11 mouse cellular contexts compared by ENCODE assay signal in genomic region chr15:78354958-78355357, GRCm38 (mm10). TPM values are rescaled to one million over a fixed set of nuclear protein-coding genes. Genes with fewer than 3 reads are reported as not detected.
DNase-seq lines count a peak whose midpoint lies in the region; ATAC-seq and TF ChIP-seq lines count a peak whose summit lies in the region.
"Had no signal": no experiment of that assay in that cellular context is flagged by ENCODE, and none has a peak within 500 bp of the region (broad histone marks: within the 10 kb centered on the region; RNA-seq: fewer than 3 reads in every experiment).

No protein-coding gene starts in this region.

- H3K27me3 ChIP-seq in forebrain, embryonic 14.5 days (replicated peaks; ENCODE audit: control insufficient read depth, insufficient read depth, low read length), result no peaks in the 10 kb centered on the region
- no peaks in the 10 kb centered on the region for H3K27me3 ChIP-seq in forebrain, embryonic 16.5 days (replicated peaks; ENCODE audit: control insufficient read depth, insufficient read depth, low read length)
- H3K27me3 ChIP-seq in midbrain, embryonic 11.5 days (ENCODE audit: control insufficient read depth, insufficient read depth, low read length), result no peaks in the 10 kb centered on the region
- H3K27me3 ChIP-seq in midbrain, embryonic 15.5 days (replicated peaks), result no peaks in the 10 kb centered on the region
- H3K27me3 ChIP-seq in lung, postnatal 0 days (replicated peaks; ENCODE audit: insufficient read depth, low read length), result no peaks in the 10 kb centered on the region

- H3K4me3 ChIP-seq in forebrain, embryonic 14.5 days (ENCODE audit: low read depth, low read length), result no peak overlapping the region
- no peak overlapping the region for H3K4me3 ChIP-seq in forebrain, embryonic 16.5 days (replicated peaks; ENCODE audit: low read length)
- no peak overlapping the region for H3K4me3 ChIP-seq in midbrain, embryonic 11.5 days (ENCODE audit: low read depth, low read length)
- no peak overlapping the region for H3K4me3 ChIP-seq in midbrain, embryonic 15.5 days
- H3K4me3 ChIP-seq in lung, postnatal 0 days (ENCODE audit: low read depth, low read length), result no peak overlapping the region

- H3K27ac ChIP-seq in forebrain, embryonic 14.5 days (ENCODE audit: low read depth, low read length), result no peak overlapping the region
- no peak overlapping the region for H3K27ac ChIP-seq in forebrain, embryonic 16.5 days (ENCODE audit: low read length)
- H3K27ac ChIP-seq in midbrain, embryonic 11.5 days (ENCODE audit: low read depth, low read length), result no peak overlapping the region
- H3K27ac ChIP-seq in midbrain, embryonic 15.5 days, result no peak overlapping the region
- no peak overlapping the region for H3K27ac ChIP-seq in lung, postnatal 0 days (ENCODE audit: low read length)
- H3K27ac ChIP-seq: macrophage had no signal

- peak; percentile 49 for DNase-seq in forebrain, embryonic 14.5 days (ENCODE audit: low spot score)
- peak; percentile 14 for DNase-seq in midbrain, embryonic 11.5 days (ENCODE audit: low spot score, missing footprints)
- peak; percentile 51 for DNase-seq in adrenal gland, postnatal 25 days
- DNase-seq in gastrocnemius, postnatal 14 days, result peak; percentile 37
- peak; percentile 55 for DNase-seq in lung, postnatal 0 days (ENCODE audit: low spot score)
- DNase-seq in thymus, postnatal 14 days, result peak; percentile 61

- no peak for ATAC-seq in forebrain, embryonic 14.5 days
- no peak for ATAC-seq in forebrain, embryonic 16.5 days
- no peak for ATAC-seq in midbrain, embryonic 11.5 days (ENCODE audit: low FRiP score)
- no peak for ATAC-seq in midbrain, embryonic 15.5 days (replicated peaks)
- ATAC-seq in lung, postnatal 0 days, result no peak

- intact Hi-C loops in gastrocnemius, postnatal 14 days (cut with DNase I; ENCODE audit: low total_unique reads), result no loop called here

- no peaks in the 10 kb centered on the region for H3K36me3 ChIP-seq in forebrain, embryonic 14.5 days (ENCODE audit: control insufficient read depth, insufficient read depth, low read length)
- H3K36me3 ChIP-seq in forebrain, embryonic 16.5 days (ENCODE audit: control insufficient read depth, insufficient read depth), result no peaks in the 10 kb centered on the region
- no peaks in the 10 kb centered on the region for H3K36me3 ChIP-seq in midbrain, embryonic 11.5 days (ENCODE audit: control insufficient read depth, insufficient read depth, low read length)
- H3K36me3 ChIP-seq in midbrain, embryonic 15.5 days (replicated peaks), result no peaks in the 10 kb centered on the region
- H3K36me3 ChIP-seq in lung, postnatal 0 days (ENCODE audit: insufficient read depth, low read length), result no peaks in the 10 kb centered on the region

- no peak for TF ChIP-seq EP300 in lung, postnatal 0 days (IDR thresholded peaks at IDR 0.05)

- WGBS in forebrain, embryonic 14.5 days, result 0% methylated on average over 1 of the region's 1 CpGs
- WGBS in forebrain, embryonic 16.5 days, result 0% methylated on average over 1 of the region's 1 CpGs
- WGBS in midbrain, embryonic 11.5 days, result 8% methylated on average over 1 of the region's 1 CpGs
- 3% methylated on average over 1 of the region's 1 CpGs for WGBS in midbrain, embryonic 15.5 days
- WGBS in lung, postnatal 0 days, result 0% methylated on average over 1 of the region's 1 CpGs

- H3K4me2 ChIP-seq in forebrain, embryonic 14.5 days (ENCODE audit: low read length), result no peak overlapping the region
- H3K4me2 ChIP-seq in forebrain, embryonic 16.5 days (ENCODE audit: low read length), result no peak overlapping the region
- no peak overlapping the region for H3K4me2 ChIP-seq in midbrain, embryonic 11.5 days
- no peak overlapping the region for H3K4me2 ChIP-seq in midbrain, embryonic 15.5 days
- no peak overlapping the region for H3K4me2 ChIP-seq in lung, postnatal 0 days (replicated peaks; ENCODE audit: low read depth, low read length)

- peak; percentile 82 for TF ChIP-seq CTCF in lung, postnatal 0 days (IDR thresholded peaks at IDR 0.05)

- H3K9ac ChIP-seq in forebrain, embryonic 14.5 days (ENCODE audit: low read length), result no peak overlapping the region
- H3K9ac ChIP-seq in forebrain, embryonic 16.5 days (replicated peaks; ENCODE audit: low read depth, low read length), result no peak overlapping the region
- H3K9ac ChIP-seq in midbrain, embryonic 11.5 days (ENCODE audit: low read length), result no peak overlapping the region
- no peak overlapping the region for H3K9ac ChIP-seq in midbrain, embryonic 15.5 days
- H3K9ac ChIP-seq in lung, postnatal 0 days (replicated peaks; ENCODE audit: low read depth), result no peak overlapping the region

- H3K9me3 ChIP-seq in forebrain, embryonic 14.5 days (replicated peaks; ENCODE audit: control insufficient read depth, low read length), result no peaks in the 10 kb centered on the region
- no peaks in the 10 kb centered on the region for H3K9me3 ChIP-seq in forebrain, embryonic 16.5 days (ENCODE audit: control insufficient read depth, low read length)
- no peaks in the 10 kb centered on the region for H3K9me3 ChIP-seq in midbrain, embryonic 11.5 days (ENCODE audit: control insufficient read depth, low read length)
- H3K9me3 ChIP-seq in midbrain, embryonic 15.5 days, result no peaks in the 10 kb centered on the region
- no peaks in the 10 kb centered on the region for H3K9me3 ChIP-seq in lung, postnatal 0 days (ENCODE audit: low read length)

- no peaks in the 10 kb centered on the region for H3K4me1 ChIP-seq in forebrain, embryonic 14.5 days (ENCODE audit: control insufficient read depth, insufficient read depth, low read length)
- H3K4me1 ChIP-seq in forebrain, embryonic 16.5 days (replicated peaks; ENCODE audit: control insufficient read depth, insufficient read depth, low read length), result no peaks in the 10 kb centered on the region
- H3K4me1 ChIP-seq in midbrain, embryonic 11.5 days (ENCODE audit: control insufficient read depth, insufficient read depth, low read length), result no peaks in the 10 kb centered on the region
- H3K4me1 ChIP-seq in midbrain, embryonic 15.5 days, result no peaks in the 10 kb centered on the region
- no peaks in the 10 kb centered on the region for H3K4me1 ChIP-seq in lung, postnatal 0 days (ENCODE audit: insufficient read depth, low read depth, low read length)

RNA-seq across cellular contexts. Expression of gene Csf2rb, which starts 29.4 kb away (rescaled TPM):
- 0.44 and 0.74 TPM in 2 replicates for polyA plus RNA-seq in forebrain, embryonic 14.5 days (2014; fragmentation: Nextera tagmentation; extraction: Ambion mirVana)
- polyA plus RNA-seq in forebrain, embryonic 16.5 days (2015; fragmentation: Nextera tagmentation; extraction: Ambion mirVana), result 0.27 and 0.65 TPM in 2 replicates
- polyA plus RNA-seq in midbrain, embryonic 11.5 days (2014; fragmentation: Nextera tagmentation; extraction: Ambion mirVana), result 1.5 and 1.8 TPM in 2 replicates
- 0.50 and 0.74 TPM in 2 replicates for polyA plus RNA-seq in midbrain, embryonic 15.5 days (2015; fragmentation: Nextera tagmentation; extraction: Ambion mirVana)
- 6.9 and 9.2 TPM in 2 replicates for total RNA-seq in adrenal gland, postnatal 25 days (2021)
- total RNA-seq in gastrocnemius, postnatal 14 days (2021), result 1 to 10 TPM; 1.1 to 2.1 TPM
- 7.8 and 8.7 TPM in 2 replicates for polyA plus RNA-seq in lung, postnatal 0 days (2015; fragmentation: Nextera tagmentation; extraction: Ambion mirVana)

RNA-seq across cellular contexts. Expression of gene Tex33, which starts 40.8 kb away (rescaled TPM):
- not detected in 2 replicates for polyA plus RNA-seq in forebrain, embryonic 14.5 days (2014; fragmentation: Nextera tagmentation; extraction: Ambion mirVana)
- polyA plus RNA-seq in forebrain, embryonic 16.5 days (2015; fragmentation: Nextera tagmentation; extraction: Ambion mirVana), result not detected in 2 replicates
- not detected in 2 replicates for polyA plus RNA-seq in midbrain, embryonic 11.5 days (2014; fragmentation: Nextera tagmentation; extraction: Ambion mirVana)
- polyA plus RNA-seq in midbrain, embryonic 15.5 days (2015; fragmentation: Nextera tagmentation; extraction: Ambion mirVana), result not detected in 2 replicates
- total RNA-seq in adrenal gland, postnatal 25 days (2021), result not detected in 2 replicates
- total RNA-seq in gastrocnemius, postnatal 14 days (2021), result not detected
- polyA plus RNA-seq in lung, postnatal 0 days (2015; fragmentation: Nextera tagmentation; extraction: Ambion mirVana), result not detected in 2 replicates
- polyA plus RNA-seq: heart, embryonic 16.5 days; macrophage; stomach, embryonic 16.5 days had no signal

RNA-seq across cellular contexts. Expression of gene Csf2rb2, which starts 49.4 kb away (rescaled TPM):
- not detected in 2 replicates for polyA plus RNA-seq in forebrain, embryonic 14.5 days (2014; fragmentation: Nextera tagmentation; extraction: Ambion mirVana)
- polyA plus RNA-seq in forebrain, embryonic 16.5 days (2015; fragmentation: Nextera tagmentation; extraction: Ambion mirVana), result 0.06 and 0.15 TPM in 2 replicates
- polyA plus RNA-seq in midbrain, embryonic 11.5 days (2014; fragmentation: Nextera tagmentation; extraction: Ambion mirVana), result 0.23 and 0.32 TPM in 2 replicates
- polyA plus RNA-seq in midbrain, embryonic 15.5 days (2015; fragmentation: Nextera tagmentation; extraction: Ambion mirVana), result 0.12 and 0.29 TPM in 2 replicates
- total RNA-seq in adrenal gland, postnatal 25 days (2021), result 0.43 and 1.0 TPM in 2 replicates
- 1 to 10 TPM in 1 of 2 experiments, under 1 TPM in 1; 0.93 to 1.9 TPM for total RNA-seq in gastrocnemius, postnatal 14 days (2021)
- polyA plus RNA-seq in lung, postnatal 0 days (2015; fragmentation: Nextera tagmentation; extraction: Ambion mirVana), result 0.84 and 0.95 TPM in 2 replicates

RNA-seq across cellular contexts. Expression of gene Tst, which starts 50.7 kb away (rescaled TPM):
- 27.0 and 27.4 TPM in 2 replicates for polyA plus RNA-seq in forebrain, embryonic 14.5 days (2014; fragmentation: Nextera tagmentation; extraction: Ambion mirVana)
- 25.1 and 28.4 TPM in 2 replicates for polyA plus RNA-seq in forebrain, embryonic 16.5 days (2015; fragmentation: Nextera tagmentation; extraction: Ambion mirVana)
- polyA plus RNA-seq in midbrain, embryonic 11.5 days (2014; fragmentation: Nextera tagmentation; extraction: Ambion mirVana), result 6.1 and 8.3 TPM in 2 replicates
- polyA plus RNA-seq in midbrain, embryonic 15.5 days (2015; fragmentation: Nextera tagmentation; extraction: Ambion mirVana), result 11.5 and 15.6 TPM in 2 replicates
- total RNA-seq in adrenal gland, postnatal 25 days (2021), result 246 and 299 TPM in 2 replicates
- 10 to 100 TPM; 19.6 to 21.2 TPM for total RNA-seq in gastrocnemius, postnatal 14 days (2021)
- 160 and 171 TPM in 2 replicates for polyA plus RNA-seq in lung, postnatal 0 days (2015; fragmentation: Nextera tagmentation; extraction: Ambion mirVana)

RNA-seq across cellular contexts. Expression of gene Mpst, which starts 51.3 kb away (rescaled TPM):
- 5.9 and 6.1 TPM in 2 replicates for polyA plus RNA-seq in forebrain, embryonic 14.5 days (2014; fragmentation: Nextera tagmentation; extraction: Ambion mirVana)
- 4.4 and 5.0 TPM in 2 replicates for polyA plus RNA-seq in forebrain, embryonic 16.5 days (2015; fragmentation: Nextera tagmentation; extraction: Ambion mirVana)
- polyA plus RNA-seq in midbrain, embryonic 11.5 days (2014; fragmentation: Nextera tagmentation; extraction: Ambion mirVana), result 2.0 and 2.3 TPM in 2 replicates
- 4.3 and 5.3 TPM in 2 replicates for polyA plus RNA-seq in midbrain, embryonic 15.5 days (2015; fragmentation: Nextera tagmentation; extraction: Ambion mirVana)
- total RNA-seq in adrenal gland, postnatal 25 days (2021), result 56.9 and 61.7 TPM in 2 replicates
- 10 to 100 TPM; 49.4 to 49.8 TPM for total RNA-seq in gastrocnemius, postnatal 14 days (2021)
- polyA plus RNA-seq in lung, postnatal 0 days (2015; fragmentation: Nextera tagmentation; extraction: Ambion mirVana), result 4.1 TPM in 2 replicates
